Mouse (Mus musculus) right cerebral cortex, adult 18-20 months (tissue): ENCODE data around the gene Habp2.

Source experiments
- DNase-seq: peaks from one replicate; pipeline ENCODE4 v3.0.0; 2022; ENCODE audit warnings: mixed read lengths

The Habp2 gene

DNA sequence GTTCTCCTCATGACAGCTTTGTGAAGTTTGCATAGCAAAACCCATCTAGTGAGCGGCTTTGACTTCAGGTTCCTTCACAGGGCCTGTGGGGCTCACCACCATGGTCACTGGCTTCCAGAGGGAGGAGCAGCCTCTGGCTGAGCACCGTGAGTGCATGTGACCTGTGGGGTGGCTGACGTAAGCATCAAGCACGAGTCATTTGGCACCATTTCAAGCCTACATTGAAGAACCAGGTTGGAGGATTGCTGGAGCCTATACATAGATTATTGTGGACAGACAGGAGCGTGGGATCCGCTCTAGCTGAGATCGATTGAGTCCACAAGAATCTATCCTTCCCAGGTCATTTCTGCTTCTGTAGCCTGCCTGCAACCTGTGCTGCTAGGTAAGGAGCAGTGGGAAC lies at the start of gene Habp2:
TSS of gene Habp2 (plus strand) at position 272 of the 400 bp plus-strand sequence.
- DNase-seq, result no peak

GRCm38 (mm10) chr19:56238501-56238900 lies 48.4 kb upstream of the Habp2 start:
- no peak for DNase-seq

DNA sequence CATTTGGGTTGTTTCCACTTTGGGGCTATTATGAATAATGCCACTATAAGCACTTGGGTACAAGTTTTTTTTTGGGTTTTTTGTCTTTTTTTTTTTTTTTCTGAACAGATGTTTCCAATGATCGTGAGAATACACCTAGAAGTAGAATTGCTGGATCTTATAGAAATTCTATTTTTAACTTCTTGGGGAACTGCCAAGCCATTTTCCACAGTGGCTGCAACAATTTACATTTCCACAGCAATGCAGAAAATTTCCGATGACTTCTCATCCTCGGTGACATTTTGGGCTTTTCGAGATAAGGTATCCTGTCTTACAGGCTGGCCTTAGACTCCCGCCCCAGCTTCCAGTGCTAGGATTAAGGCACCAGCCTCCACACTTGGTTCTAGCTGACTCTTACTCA lies 41.7 kb upstream of the Habp2 start:
- no peak for DNase-seq

DNA sequence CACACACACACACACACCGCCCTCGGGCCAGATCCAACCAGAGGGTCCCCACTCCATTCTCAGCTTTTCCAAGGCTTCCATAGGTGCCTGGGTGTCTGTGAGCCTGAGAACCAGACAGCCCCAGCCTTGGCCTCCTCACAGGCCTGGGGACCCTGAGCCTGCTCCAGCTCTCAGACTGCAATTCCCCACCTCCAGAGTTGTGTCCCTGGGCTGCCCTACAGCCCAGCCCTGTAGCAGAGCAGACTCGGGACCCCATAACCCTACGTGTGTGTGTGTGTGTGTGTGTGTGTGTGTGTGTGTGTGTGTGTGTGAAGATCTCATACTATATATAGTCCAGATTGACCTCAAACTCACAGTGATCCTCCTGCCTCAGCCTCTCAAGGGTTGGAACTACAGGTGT lies 34.1 kb upstream of the Habp2 start:
- DNase-seq, result no peak

DNA sequence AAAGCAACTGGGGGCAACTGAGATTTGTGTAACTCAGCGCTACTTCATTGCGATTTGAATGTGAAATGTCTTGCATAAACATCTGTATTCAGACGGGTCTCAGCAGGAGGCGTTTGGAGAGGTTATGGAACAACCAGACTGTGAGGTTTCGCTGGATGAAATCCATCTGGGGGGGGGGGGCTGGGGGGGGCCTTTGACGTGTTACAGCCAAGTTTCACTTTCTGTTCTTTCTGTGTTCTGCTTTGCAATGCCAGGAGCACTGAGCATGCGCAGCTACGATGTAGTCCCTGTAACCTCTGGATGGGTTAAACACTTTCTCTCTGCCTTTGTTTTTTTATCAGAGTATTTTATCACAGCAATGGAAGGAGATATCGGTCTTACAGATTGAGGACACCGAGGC lies 33.7 kb upstream of the Habp2 start:
- no peak for DNase-seq

- DNase-seq, result no peak
Observed at GRCm38 (mm10) chr19:56254751-56255150, 32.2 kb upstream of the Habp2 start.

- peak; percentile 10 for DNase-seq
Observed at GRCm38 (mm10) chr19:56255506-56255905, 31.4 kb upstream of the Habp2 start.

- no peak for DNase-seq
Observed at GRCm38 (mm10) chr19:56256235-56256634, 30.7 kb upstream of the Habp2 start.

DNA sequence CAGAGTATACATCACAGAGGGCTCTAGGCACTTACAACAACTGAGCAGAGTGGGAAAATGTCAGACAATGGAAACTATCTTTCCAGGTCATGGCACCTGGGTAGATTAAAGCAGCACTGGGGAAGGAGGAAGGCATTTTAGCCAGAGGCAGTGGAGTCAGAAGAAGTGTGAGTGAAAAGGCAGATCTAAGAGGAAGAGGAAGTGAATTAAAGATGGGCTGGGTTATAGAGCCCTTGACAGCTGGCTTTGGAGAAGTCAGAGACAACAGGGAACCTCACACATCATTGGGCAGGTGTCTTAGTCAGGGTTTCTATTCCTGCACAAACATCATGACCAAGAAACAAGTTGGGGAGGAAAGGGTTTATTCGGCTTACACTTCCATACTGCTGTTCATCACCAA lies 30.2 kb upstream of the Habp2 start:
- no peak for DNase-seq

DNA sequence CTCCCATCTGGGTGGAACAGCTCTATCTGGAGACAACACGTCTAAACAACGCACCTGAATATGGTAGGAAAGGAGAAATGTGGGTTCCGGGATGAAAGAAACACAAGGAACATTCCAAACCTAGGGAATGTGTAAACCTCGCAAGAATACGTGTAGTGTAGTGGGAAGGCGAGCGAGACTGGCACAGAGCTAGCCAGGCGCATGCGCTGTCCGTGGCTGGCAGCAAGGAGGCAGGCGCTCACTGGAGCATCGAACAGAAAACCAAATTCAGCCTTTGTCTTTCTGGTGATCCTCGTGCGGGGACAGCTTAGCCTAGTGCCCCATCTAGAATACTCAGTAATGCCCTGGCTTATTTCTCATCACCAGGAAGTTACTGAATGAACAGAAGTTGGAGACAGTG lies 23.2 kb upstream of the Habp2 start:
- DNase-seq, result no peak

DNA sequence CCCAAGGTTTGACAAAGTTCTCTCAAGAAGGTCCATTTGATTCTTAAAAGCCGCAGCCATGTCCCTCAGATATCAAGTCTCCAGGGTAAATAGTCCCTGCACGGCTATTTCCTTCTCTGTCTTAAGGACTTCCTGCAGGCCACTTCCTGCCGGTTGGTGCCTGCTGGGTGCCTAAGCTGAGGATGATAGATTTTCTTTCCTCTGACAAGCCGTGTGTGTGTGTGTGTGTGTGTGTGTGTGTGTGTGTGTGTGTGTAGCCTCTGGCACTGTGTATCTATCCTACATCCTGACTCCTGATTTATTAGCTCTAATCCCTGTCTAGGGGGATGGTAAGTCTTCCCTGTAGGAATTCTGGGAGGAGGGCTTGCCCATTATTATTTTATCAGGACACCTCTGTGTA lies 22.8 kb upstream of the Habp2 start:
- no peak for DNase-seq

GRCm38 (mm10) chr19:56265149-56265548 lies 21.8 kb upstream of the Habp2 start:
- DNase-seq, result no peak

DNA sequence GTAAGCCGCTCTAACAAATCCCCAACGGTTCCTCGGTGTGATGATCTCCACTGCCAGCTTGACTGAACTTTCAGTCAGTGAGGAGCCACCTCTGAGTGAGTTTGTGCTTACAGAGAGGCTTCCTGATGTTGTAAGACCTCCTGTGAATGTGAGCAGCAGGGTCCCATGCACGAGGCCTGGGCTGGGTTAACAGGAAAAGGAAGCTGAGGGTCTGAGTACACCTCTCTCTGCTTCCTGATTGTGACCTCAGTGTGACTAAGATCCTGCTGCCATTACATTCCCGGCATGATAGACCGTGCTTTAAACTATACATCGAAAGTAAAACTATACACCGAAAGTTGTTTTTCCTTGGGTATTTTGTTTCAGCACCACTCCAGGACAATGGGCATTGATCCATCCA lies 14.9 kb upstream of the Habp2 start:
- no peak for DNase-seq

DNA sequence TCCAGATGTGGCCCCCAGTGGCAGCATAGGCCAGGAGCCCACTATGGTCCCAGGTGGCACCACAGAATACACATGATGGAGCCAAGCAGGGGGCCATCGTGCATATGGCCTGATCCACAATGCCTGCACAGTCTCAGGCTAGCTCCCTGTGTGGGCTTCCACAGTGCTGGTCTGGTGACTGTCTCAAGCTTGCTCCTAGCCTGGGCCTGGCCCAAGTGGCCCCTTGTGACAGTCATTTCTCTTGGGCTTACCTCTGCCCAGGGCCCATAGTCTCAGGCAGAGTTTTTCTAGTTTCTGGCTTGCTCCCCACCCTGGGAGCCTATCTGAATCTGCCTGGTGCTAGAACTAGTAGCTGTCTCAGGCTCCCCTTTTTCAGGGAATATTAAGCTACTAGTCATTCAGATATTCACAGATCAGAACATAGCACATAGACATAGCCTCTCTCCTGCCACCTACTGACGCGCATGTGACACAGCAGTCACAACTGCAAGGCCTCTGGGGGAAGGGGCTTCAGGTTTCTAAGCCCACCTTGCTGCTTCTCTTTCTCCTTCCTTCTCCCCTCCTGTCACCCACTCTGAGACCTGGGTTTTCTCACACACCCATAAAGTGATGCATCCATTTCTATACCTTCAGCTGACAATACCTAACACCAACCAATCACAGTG lies 9.7 kb upstream of the Habp2 start:
- DNase-seq, result no peak

DNA sequence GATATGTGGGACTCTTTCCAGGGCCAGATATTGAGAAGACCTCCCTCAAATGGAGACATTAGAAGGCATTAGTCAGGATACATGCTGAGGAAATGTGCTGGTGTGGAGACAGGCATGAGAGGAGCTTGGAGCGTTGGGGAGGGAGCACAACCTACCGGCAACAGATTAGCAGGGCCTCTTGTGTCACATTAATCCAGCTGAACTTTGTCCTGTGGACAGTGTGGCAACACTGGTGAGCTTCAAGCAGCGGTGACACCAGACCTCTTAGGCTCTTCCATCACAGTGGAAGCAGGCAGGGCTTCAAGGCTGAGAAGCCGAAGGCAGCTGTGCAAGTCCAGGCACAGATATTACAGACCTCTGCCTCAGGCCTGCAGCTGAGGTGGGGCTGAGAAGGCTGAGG lies 9.0 kb upstream of the Habp2 start:
- DNase-seq, result no peak

DNA sequence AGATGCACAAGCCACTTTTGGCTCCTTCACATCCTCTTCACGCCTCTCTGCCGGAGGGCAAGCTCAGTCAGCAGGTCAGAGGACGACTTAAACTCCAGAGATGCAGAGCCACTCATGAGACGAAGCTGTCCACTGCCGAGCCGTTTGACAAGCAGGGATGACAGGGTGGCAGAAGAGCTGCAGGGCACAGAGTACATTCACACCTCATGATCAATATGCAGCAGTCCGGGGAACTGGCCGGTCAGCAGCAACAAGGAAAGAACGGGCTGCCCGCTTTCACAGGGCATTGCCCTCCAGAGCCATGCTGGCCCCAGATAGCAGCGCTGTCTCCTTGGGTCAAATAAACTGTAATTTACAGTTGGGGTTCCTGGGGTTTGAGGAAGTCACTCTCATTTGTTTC lies 8.6 kb upstream of the Habp2 start:
- DNase-seq, result no peak

GRCm38 (mm10) chr19:56285222-56285621 lies 1.7 kb upstream of the Habp2 start:
- DNase-seq, result no peak

GRCm38 (mm10) chr19:56287580-56288367 lies 837 bp downstream of the Habp2 start:
- no peak for DNase-seq

DNA sequence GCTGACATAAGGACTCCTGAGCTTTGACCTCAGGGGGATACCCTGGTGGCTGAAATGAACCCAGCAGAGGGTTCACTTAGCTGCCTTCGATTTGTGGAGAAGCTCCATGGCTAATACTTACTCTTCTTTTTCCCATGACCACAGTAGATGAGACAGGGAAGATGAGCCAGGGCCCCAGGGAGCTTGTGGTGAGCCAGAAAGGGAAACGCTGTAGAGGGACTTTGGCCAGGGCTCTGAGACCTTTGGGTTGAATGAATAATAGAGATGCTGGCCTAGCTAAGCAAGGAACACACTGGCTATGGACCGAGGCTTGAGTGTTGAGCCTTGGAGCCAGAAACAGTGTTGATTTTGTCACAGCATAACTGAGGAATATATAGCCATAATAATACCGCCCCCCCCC lies 1.5 kb downstream of the Habp2 start:
- DNase-seq, result no peak

- DNase-seq, result no peak
Observed at GRCm38 (mm10) chr19:56289642-56290041, 2.7 kb downstream of the Habp2 start.

DNA sequence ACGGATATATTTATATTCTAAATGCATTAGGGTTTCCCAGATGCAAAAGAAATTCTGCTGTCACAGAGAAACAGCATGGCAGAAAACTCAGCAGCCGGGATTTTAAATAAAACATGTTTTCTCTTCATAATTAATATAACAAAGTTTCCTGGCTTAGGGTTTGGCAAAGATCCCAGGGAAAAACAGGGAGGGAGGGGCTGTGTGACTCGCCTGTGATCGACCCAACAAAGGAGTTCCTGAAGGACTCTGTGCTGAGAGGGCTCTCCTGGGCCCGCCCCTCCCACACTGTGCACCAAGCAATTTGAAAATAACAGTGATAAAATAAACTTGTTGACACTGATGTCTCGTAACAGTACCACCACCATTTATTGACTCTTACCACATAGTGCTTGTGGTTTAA lies 5.0 kb downstream of the Habp2 start:
- no peak for DNase-seq

- no peak for DNase-seq
Observed at GRCm38 (mm10) chr19:56292335-56292734, 5.4 kb downstream of the Habp2 start.

GRCm38 (mm10) chr19:56294654-56295399 lies 7.9 kb downstream of the Habp2 start:
- peak; percentile 64 for DNase-seq

- no peak for DNase-seq
Observed at GRCm38 (mm10) chr19:56296668-56297067, 9.7 kb downstream of the Habp2 start.
